Mouse (Mus musculus) heart, embryonic 11.5 days (tissue): ENCODE results near the gene Psmb2. TPM values are rescaled to one million over a fixed set of nuclear protein-coding genes. Genes with fewer than 3 reads are reported as not detected.

Experiments
- ATAC-seq: fragments of 200-750 bp; cut with Nextera tagmentation; replicated peaks from 2 replicates; pipeline ENCODE4 v1.8.0; 2017; ENCODE audit warnings: moderate library complexity; ENCODE audit not compliant: insufficient number of reproducible peaks, low FRiP score, low TSS enrichment
- H3K27ac ChIP-seq: fragments of 300-500 bp; sonication (generic); 2 replicates; pipeline ENCODE4 v1.5.1; 2014; ENCODE audit warnings: mild to moderate bottlenecking, low read depth, low read length
- H3K27me3 ChIP-seq: fragments of 300-500 bp; sonication (generic); 2 replicates; pipeline ENCODE4 v1.6.1; 2014; ENCODE audit warnings: mild to moderate bottlenecking, low read length, mixed read lengths; ENCODE audit not compliant: control insufficient read depth, insufficient read depth
- H3K36me3 ChIP-seq: fragments of 300-500 bp; sonication (generic); 2 replicates; pipeline ENCODE4 v1.6.1; 2014; ENCODE audit warnings: mild to moderate bottlenecking, low read length, moderate library complexity, mixed read lengths; ENCODE audit not compliant: control insufficient read depth, insufficient read depth
- H3K4me1 ChIP-seq: fragments of 300-500 bp; sonication (generic); 2 replicates; pipeline ENCODE4 v1.6.1; 2014; ENCODE audit warnings: low read length; ENCODE audit not compliant: control insufficient read depth, insufficient read depth
- H3K4me2 ChIP-seq: fragments of 300-500 bp; sonication (generic); 2 replicates; pipeline ENCODE4 v1.6.1; 2014; ENCODE audit warnings: mild to moderate bottlenecking, moderate library complexity
- H3K4me3 ChIP-seq: fragments of 300-500 bp; sonication (generic); 2 replicates; pipeline ENCODE4 v1.5.1; 2014; ENCODE audit warnings: low read depth, low read length
- H3K9ac ChIP-seq: fragments of 300-500 bp; sonication (generic); 2 replicates; pipeline ENCODE4 v1.6.1; 2014; ENCODE audit warnings: mild to moderate bottlenecking, low read depth, low read length, moderate library complexity
- H3K9me3 ChIP-seq: fragments of 300-500 bp; sonication (generic); replicated peaks from 2 replicates; pipeline ENCODE4 v1.6.1; 2016; ENCODE audit warnings: low read length; ENCODE audit not compliant: control insufficient read depth
- WGBS: fragments of 180-500 bp; shearing (Covaris S2); extraction: QIAGEN DNeasy Blood & Tissue Kit; methylation state at CpG from one replicate; pipeline ENCODE4 v1.1.7; 2014; ENCODE audit not compliant: insufficient replicate concordance; 5-methylcytosine and 5-hydroxymethylcytosine counted together
- polyA plus RNA-seq: library from polyadenylated mRNA; unstranded; fragments of >200 nt; fragmentation: Nextera tagmentation; extraction: Ambion mirVana; gene quantifications from 2 replicates; pipeline ENCODE4 v1.2.1, GENCODE M21; 2014

The Psmb2 gene
- polyA plus RNA-seq, 1 experiment from 2014 or later, result 411 TPM

DNA sequence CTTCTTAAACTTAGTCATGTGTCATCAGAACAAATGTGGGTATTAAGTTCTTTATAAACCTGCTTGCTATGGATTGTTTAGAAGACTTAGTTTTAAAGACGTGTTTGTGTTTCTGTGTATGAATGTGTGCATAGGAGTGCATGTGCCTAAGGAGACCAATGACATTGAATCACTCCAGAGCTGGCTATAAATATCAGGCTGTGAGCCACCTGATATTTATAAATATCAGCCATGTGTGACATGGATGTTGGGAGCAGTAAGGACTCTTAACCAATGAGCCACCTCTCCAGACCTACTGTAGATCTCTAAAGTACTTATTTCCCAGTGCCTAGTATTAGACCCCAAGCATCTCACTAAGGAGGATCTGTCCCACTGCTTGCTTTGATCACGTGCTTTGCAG is 12.0 kb downstream of the Psmb2 start:
- no peak overlapping the region for H3K9ac ChIP-seq
- WGBS, result 90% methylated on average over 2 of the region's 2 CpGs
- H3K36me3 ChIP-seq, result peaks cover 26% of the 10 kb centered on the region
- no peak overlapping the region for H3K4me3 ChIP-seq
- H3K9me3 ChIP-seq, result no peaks in the 10 kb centered on the region
- H3K4me2 ChIP-seq, result no peak overlapping the region
- no peaks in the 10 kb centered on the region for H3K27me3 ChIP-seq
- no peak for ATAC-seq
- no peaks in the 10 kb centered on the region for H3K4me1 ChIP-seq
- H3K27ac ChIP-seq, result no peak overlapping the region

DNA sequence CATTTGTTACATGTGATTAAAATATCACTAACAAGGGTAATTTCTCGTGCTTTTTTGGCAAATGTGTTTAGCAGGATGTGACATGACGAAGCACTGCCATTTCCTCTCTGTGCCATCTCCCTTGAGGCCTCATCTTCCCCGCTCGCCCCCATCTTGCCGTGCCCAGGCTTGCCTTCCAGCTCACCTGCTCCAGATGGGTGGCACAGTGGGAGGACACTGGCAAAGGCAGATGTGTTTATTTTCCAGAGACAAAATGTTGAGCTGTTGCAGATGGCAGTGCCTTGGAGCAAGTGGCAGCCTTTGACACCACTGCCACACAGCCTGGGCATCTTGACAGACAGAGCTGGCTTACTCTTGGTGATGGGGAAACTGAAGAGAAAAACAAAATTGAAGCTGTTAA is 15.6 kb downstream of the Psmb2 start:
- Histone ChIP-seq H3K27me3 (no peaks in the 10 kb centered on the region), H3K4me2 (no peak overlapping the region), H3K9me3 (no peaks in the 10 kb centered on the region), H3K36me3 (peaks cover 12% of the 10 kb centered on the region; the same call in 1 of the 2 replicates), H3K9ac (no peak overlapping the region), H3K4me1 (no peaks in the 10 kb centered on the region), H3K4me3 (no peak overlapping the region), H3K27ac (no peak overlapping the region)
- ATAC-seq, result no peak
- WGBS, result 85% methylated on average over 5 of the region's 5 CpGs

DNA sequence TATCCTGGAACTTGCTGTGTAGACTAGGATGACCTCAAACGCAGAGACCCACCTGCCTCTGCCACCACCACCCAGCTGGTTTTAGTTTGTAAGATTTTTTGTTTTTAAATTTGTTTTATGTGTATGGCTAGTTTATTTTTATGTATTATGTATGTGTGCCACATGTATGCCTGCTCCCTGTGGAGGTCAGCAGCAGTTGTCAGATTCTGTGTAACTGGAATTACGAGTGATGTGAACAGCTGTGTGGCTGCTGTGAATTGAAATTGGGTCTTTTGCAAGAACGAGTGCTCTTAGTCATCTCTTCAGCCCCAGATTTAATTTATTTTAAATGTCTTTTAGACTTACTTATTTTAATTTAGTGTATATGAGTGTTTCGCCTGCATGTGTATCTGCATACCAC is 19.5 kb downstream of the Psmb2 start:
- 93% methylated on average over 4 of the region's 4 CpGs for WGBS
- Histone ChIP-seq H3K27ac (no peak overlapping the region), H3K4me2 (no peak overlapping the region), H3K27me3 (no peaks in the 10 kb centered on the region), H3K9me3 (no peaks in the 10 kb centered on the region), H3K4me1 (no peaks in the 10 kb centered on the region), H3K9ac (no peak overlapping the region), H3K4me3 (no peak overlapping the region), H3K36me3 (peaks cover 6% of the 10 kb centered on the region; the same call in 1 of the 2 replicates)
- ATAC-seq, result no peak

DNA sequence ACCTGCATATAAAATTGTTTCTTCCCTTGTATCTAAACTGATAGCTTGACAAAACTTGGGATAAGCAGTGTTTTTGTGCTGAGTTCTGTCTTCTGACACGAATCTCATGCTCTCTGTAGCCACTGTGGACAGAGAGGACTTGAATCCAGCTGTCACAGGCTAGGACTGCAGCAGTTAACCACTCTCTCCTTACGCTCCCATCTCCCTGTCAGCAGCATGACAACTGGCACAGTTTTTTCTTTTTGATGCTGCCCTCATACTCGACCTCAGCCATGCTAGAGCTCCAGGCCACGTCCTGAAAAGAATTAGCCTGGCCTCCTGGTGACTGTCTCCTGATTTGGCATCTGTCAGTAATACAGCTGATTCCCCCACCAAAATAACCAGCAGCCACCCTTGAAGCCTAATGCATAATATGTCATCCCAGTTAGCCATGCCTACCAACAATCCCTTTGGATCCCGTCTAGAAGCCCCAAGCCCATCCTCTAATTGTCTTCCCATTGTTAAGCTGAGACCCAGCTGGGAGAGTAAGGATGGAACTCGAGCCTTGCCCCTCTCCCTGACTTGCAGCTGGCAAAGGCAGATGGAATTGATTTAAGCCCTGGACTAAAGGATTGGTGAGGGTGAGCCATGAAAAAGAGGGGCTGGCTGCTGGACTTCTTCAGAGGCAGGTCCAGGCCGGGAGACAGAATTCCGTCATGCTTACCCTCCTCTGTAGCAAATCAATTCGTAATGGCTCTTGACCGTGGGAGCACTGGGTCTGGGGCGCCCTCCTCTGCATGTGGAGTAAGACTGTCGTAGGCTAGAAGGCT is 29.4 kb downstream of the Psmb2 start:
- Histone ChIP-seq H3K9me3 (no peaks in the 10 kb centered on the region), H3K4me1 (no peaks in the 10 kb centered on the region), H3K4me3 (no peak overlapping the region), H3K27me3 (no peaks in the 10 kb centered on the region), H3K36me3 (peaks cover 21% of the 10 kb centered on the region), H3K9ac (no peak overlapping the region), H3K4me2 (no peak overlapping the region), H3K27ac (no peak overlapping the region)
- no peak for ATAC-seq
- 78% methylated on average over 12 of the region's 12 CpGs for WGBS

DNA sequence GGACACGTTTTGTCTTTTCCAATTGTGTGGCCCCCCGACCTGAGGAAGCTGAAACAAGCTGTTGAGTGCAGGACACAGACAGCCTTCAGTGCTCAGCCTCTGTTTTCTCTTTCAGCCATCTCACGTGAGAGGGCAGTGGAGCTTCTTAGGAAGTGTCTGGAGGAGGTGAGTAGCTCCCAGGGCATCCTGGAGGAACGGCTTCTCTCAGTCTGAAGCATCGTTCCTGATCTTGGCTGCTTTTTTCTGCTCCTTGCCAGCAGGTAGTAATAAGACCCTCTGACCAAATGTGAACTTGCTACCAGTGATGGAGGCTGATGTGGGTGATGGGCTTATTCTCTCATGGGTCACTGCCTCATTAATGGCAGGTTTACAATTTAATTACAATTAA is 30.0 kb downstream of the Psmb2 start:
- Histone ChIP-seq H3K27me3 (no peaks in the 10 kb centered on the region), H3K36me3 (peaks cover 19% of the 10 kb centered on the region), H3K9me3 (no peaks in the 10 kb centered on the region), H3K27ac (no peak overlapping the region), H3K4me2 (no peak overlapping the region), H3K9ac (no peak overlapping the region), H3K4me3 (no peak overlapping the region), H3K4me1 (no peaks in the 10 kb centered on the region)
- WGBS, result 86% methylated on average over 5 of the region's 5 CpGs
- no peak for ATAC-seq

DNA sequence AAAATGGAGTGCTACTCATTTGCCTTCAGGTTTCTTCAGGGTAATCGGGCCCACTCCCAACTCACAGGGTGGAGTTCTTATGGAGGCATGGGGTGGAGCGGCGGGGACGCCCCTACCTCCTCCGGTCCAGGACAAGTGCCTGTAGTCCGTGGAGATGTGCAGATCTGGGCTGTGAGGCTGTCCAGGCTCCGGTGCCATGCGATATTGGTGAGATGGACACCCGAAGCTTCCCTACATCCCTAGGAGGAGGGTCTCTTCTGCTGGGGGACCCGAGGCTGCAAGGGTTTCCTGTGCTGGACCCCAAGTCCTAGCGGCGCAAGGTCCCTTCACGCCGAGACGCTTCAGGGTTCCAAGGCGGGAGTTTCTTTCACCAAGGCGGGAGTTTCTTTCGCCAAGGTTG is 54.7 kb downstream of the Psmb2 start:
- Histone ChIP-seq H3K4me3 (peak overlapping the region; percentile 5; the same call in 1 of the 2 replicates), H3K36me3 (no peaks in the 10 kb centered on the region), H3K27me3 (peaks cover 77% of the 10 kb centered on the region), H3K27ac (no peak overlapping the region), H3K9me3 (no peaks in the 10 kb centered on the region), H3K4me1 (peaks cover 10% of the 10 kb centered on the region; the same call in 1 of the 2 replicates), H3K4me2 (peak overlapping the region; percentile 27), H3K9ac (no peak overlapping the region)
- ATAC-seq, result no peak
- 4% methylated on average over 18 of the region's 18 CpGs for WGBS

DNA sequence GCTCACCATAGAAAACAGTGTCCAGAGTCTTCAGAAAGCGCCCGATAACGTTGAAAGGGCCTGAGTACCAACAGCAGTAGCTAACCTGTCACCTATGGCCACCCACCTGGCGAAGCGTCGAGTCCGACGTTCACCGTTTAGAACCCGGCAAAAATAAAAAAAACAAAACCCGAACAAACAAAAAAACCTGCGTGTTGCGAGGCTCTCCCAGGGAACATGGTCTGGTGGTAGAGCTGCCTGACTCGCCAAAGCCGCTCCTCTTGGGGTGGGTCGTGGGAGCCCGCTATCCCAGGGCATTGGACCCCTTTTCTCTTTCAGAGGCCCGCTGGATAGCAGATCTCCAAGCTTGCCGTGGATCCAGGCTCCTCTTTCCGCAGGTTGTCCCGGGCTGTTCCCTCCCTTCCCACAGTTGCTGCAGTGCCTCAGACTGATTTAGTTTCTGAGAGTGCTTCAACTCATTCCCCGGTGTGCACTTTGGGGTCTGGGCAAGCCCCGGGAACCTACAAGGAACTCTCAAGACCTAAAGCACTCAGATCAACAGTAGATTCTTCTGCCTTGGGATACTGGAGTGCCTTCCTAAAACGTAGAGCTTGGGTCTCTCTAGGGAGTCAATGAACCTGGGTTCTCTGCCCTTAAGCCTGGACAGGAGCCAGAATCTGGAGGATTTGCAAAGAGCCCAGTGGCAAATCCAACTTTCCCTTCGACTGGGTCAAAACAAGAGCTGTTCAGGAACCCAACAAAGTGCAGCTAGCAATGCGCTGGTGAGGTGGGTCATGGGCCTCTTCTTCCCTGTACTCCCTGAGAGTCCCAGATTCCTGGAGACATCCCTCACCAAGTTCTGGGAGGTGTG is 55.3 kb downstream of the Psmb2 start:
- no peaks in the 10 kb centered on the region for H3K9me3 ChIP-seq
- peaks cover 10% of the 10 kb centered on the region; the same call in 1 of the 2 replicates for H3K4me1 ChIP-seq
- peaks cover 84% of the 10 kb centered on the region for H3K27me3 ChIP-seq
- no peak for ATAC-seq
- H3K27ac ChIP-seq, result no peak overlapping the region
- H3K36me3 ChIP-seq, result no peaks in the 10 kb centered on the region
- H3K4me3 ChIP-seq, result peak overlapping the region; percentile 5; the same call in 1 of the 2 replicates
- peak overlapping the region; percentile 27 for H3K4me2 ChIP-seq
- H3K9ac ChIP-seq, result no peak overlapping the region
- WGBS, result 6% methylated on average over 26 of the region's 26 CpGs

DNA sequence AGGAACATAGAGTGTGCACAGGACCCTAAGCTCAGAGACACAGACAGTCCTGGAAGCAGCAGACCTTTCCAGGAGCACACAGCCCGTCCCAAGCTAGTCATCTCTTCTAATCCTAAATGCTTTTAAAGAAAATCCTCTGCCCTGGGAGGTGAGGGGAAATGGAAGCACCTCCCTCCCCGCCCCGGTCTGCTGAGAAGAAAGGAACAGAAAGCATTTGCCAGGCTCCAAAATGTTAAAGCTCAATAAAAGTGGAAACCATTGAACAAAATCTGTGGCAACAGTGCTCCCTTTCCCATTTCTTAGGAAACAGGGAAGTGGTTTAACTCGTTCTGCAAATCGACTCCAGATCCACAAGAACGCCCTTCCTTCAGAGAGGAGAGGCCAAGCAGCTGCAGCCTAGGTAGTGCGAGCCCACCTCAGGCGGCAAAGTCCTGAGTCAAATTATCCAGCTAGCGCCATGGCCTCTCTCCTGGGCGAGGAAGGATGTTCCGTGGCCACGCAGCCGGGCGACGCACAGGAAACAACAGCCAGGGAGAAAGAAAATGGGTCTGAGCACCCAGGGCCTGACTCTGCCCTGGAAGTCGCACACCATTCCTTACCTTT is 56.7 kb downstream of the Psmb2 start:
- WGBS, result 4% methylated on average over 16 of the region's 16 CpGs
- Histone ChIP-seq H3K4me3 (no peak overlapping the region; the same call in 1 of the 2 replicates), H3K27me3 (peaks cover 94% of the 10 kb centered on the region), H3K9ac (no peak overlapping the region), H3K4me2 (no peak overlapping the region), H3K4me1 (peaks cover 10% of the 10 kb centered on the region; the same call in 1 of the 2 replicates), H3K27ac (no peak overlapping the region), H3K36me3 (no peaks in the 10 kb centered on the region), H3K9me3 (no peaks in the 10 kb centered on the region)
- ATAC-seq, result no peak
